ENCODE assay signal across 8 mouse cellular contexts in genomic region chr4:129983764-129984420, GRCm38 (mm10). TPM values are rescaled to one million over a fixed set of nuclear protein-coding genes. Genes with fewer than 3 reads are reported as not detected.
A peak's percentile ranks its signal among the peaks of the same experiment; 100 is the strongest.
DNase-seq lines count a peak whose midpoint lies in the region; ATAC-seq and TF ChIP-seq lines count a peak whose summit lies in the region.

No protein-coding gene starts in this region.

- no peaks in the 10 kb centered on the region for H3K36me3 ChIP-seq in ES-E14 (ENCODE audit: control insufficient read depth, insufficient read depth, low read length, poor library complexity, severe bottlenecking)
- no peaks in the 10 kb centered on the region for H3K36me3 ChIP-seq in forebrain, postnatal 0 days (ENCODE audit: insufficient read depth)
- H3K36me3 ChIP-seq in liver, embryonic 15.5 days (replicated peaks), result no peaks in the 10 kb centered on the region
- no peaks in the 10 kb centered on the region for H3K36me3 ChIP-seq in neural tube, embryonic 14.5 days (ENCODE audit: control insufficient read depth, insufficient read depth, low read length)

- H3K27ac ChIP-seq in ES-E14 (ENCODE audit: insufficient read depth, low read depth, low read length, poor library complexity, severe bottlenecking), result no peak overlapping the region
- peak overlapping the region; percentile 88 for H3K27ac ChIP-seq in forebrain, postnatal 0 days (ENCODE audit: low read depth, low read length)
- H3K27ac ChIP-seq in liver, embryonic 15.5 days (replicated peaks), result no peak overlapping the region
- peak overlapping the region; percentile 78 for H3K27ac ChIP-seq in neural tube, embryonic 14.5 days (ENCODE audit: low read depth, low read length)

- ATAC-seq in forebrain, postnatal 0 days, result peak; percentile 26
- no peak for ATAC-seq in liver, embryonic 15.5 days (ENCODE audit: insufficient read depth)
- ATAC-seq in neural tube, embryonic 14.5 days (ENCODE audit: low read depth), result peak; percentile 47

- H3K9me3 ChIP-seq in ES-E14 (ENCODE audit: control insufficient read depth, insufficient read depth, low read depth, low read length), result no peaks in the 10 kb centered on the region
- H3K9me3 ChIP-seq in forebrain, postnatal 0 days (ENCODE audit: low read length), result no peaks in the 10 kb centered on the region
- no peaks in the 10 kb centered on the region for H3K9me3 ChIP-seq in liver, embryonic 15.5 days (replicated peaks)
- H3K9me3 ChIP-seq in neural tube, embryonic 14.5 days (ENCODE audit: control insufficient read depth, low read length), result no peaks in the 10 kb centered on the region

- no peak overlapping the region for H3K9ac ChIP-seq in ES-E14 (ENCODE audit: insufficient read depth, low read depth, low read length, poor library complexity, severe bottlenecking)
- peak overlapping the region; percentile 87 for H3K9ac ChIP-seq in forebrain, postnatal 0 days
- no peak overlapping the region for H3K9ac ChIP-seq in liver, embryonic 15.5 days
- H3K9ac ChIP-seq in neural tube, embryonic 14.5 days (replicated peaks; ENCODE audit: low read depth, low read length), result peak overlapping the region; percentile 91; the same call in 1 of the 2 replicates

- peak; percentile 60 for DNase-seq in ES-E14 (ENCODE audit: low read depth, low spot score)
- peak; percentile 89 for DNase-seq in cerebellum, adult 11-12 months
- peak; percentile 83 for DNase-seq in forebrain, postnatal 0 days
- peak; percentile 69 to 76 for DNase-seq in heart, postnatal 36 days
- DNase-seq in layer of hippocampus, adult 18-20 months (ENCODE audit: low spot score in 2 of 2), result peak; percentile 93 to 97
- DNase-seq in thymus, postnatal 0 days (ENCODE audit: low spot score), result peak; percentile 21

- in situ Hi-C loops in ES-E14 (cut with MboI; ENCODE audit: low sequenced_read_pairs in 2 of 2, unreplicated experiment in 2 of 2), result no loop called here

- 3% methylated on average over 15 of the region's 15 CpGs for WGBS in forebrain, postnatal 0 days
- 5% methylated on average over 15 of the region's 15 CpGs for WGBS in liver, embryonic 15.5 days (ENCODE audit: insufficient replicate concordance)
- WGBS in neural tube, embryonic 14.5 days, result 3% methylated on average over 15 of the region's 15 CpGs

- H3K4me1 ChIP-seq in ES-E14 (ENCODE audit: control insufficient read depth in 2 of 2, insufficient read depth in 2 of 2, low read length in 2 of 2, poor library complexity in 1 of 2), result peaks cover 6 to 40% of the 10 kb centered on the region in 2 experiments
- H3K4me1 ChIP-seq in forebrain, postnatal 0 days (ENCODE audit: insufficient read depth), result peaks cover 35% of the 10 kb centered on the region
- peaks cover 25% of the 10 kb centered on the region for H3K4me1 ChIP-seq in liver, embryonic 15.5 days (replicated peaks)
- peaks cover 50% of the 10 kb centered on the region for H3K4me1 ChIP-seq in neural tube, embryonic 14.5 days (ENCODE audit: control insufficient read depth, insufficient read depth, low read length)

- TF ChIP-seq CTCF in forebrain, postnatal 0 days (IDR thresholded peaks at IDR 0.05; ENCODE audit: low read depth), result peak; percentile 66

- H3K4me2 ChIP-seq in forebrain, postnatal 0 days (ENCODE audit: low read depth), result peak overlapping the region; percentile 84
- H3K4me2 ChIP-seq in liver, embryonic 15.5 days, result peak overlapping the region; percentile 65; the same call in 1 of the 2 replicates
- H3K4me2 ChIP-seq in neural tube, embryonic 14.5 days (ENCODE audit: low read depth, low read length), result peak overlapping the region; percentile 85

- intact Hi-C loops in heart, postnatal 36 days (cut with DNase I), result loop anchor here (2.0 to 5.0 kb wide), 2 partner anchors 23 to 282 kb away; no protein-coding TSS in a partner anchor

- peak overlapping the region; percentile 66 to 75; a peak in 2 of 4 replicates for H3K4me3 ChIP-seq in ES-E14 (ENCODE audit: insufficient read depth in 1 of 2, low read depth in 1 of 2, low read length in 2 of 2, poor library complexity in 1 of 2, severe bottlenecking in 1 of 2)
- peak overlapping the region; percentile 84 for H3K4me3 ChIP-seq in forebrain, postnatal 0 days (ENCODE audit: low read depth, low read length)
- H3K4me3 ChIP-seq in liver, embryonic 15.5 days (replicated peaks), result peak overlapping the region; percentile 46
- peak overlapping the region; percentile 78 for H3K4me3 ChIP-seq in neural tube, embryonic 14.5 days (ENCODE audit: low read depth, low read length)

- H3K27me3 ChIP-seq in forebrain, postnatal 0 days (ENCODE audit: insufficient read depth, low read length), result no peaks in the 10 kb centered on the region
- peaks cover 95% of the 10 kb centered on the region for H3K27me3 ChIP-seq in liver, embryonic 15.5 days
- H3K27me3 ChIP-seq in neural tube, embryonic 14.5 days (ENCODE audit: control insufficient read depth, insufficient read depth, low read length), result peaks cover 5% of the 10 kb centered on the region; the same call in 1 of the 2 replicates

TF ChIP-seq in ES-E14, 5 proteins besides CTCF, POLR2A, EP300 and RAD21:
- TF ChIP-seq CHD2 (IDR thresholded peaks at IDR 0.05; ENCODE audit: low read depth, low read length), result no peak
- peak; percentile 43; the same call in 1 of the 2 replicates for TF ChIP-seq ZC3H11A (IDR thresholded peaks at IDR 0.05; ENCODE audit: borderline replicate concordance, low read depth, low read length)

RNA-seq across cellular contexts. Expression of gene Adgrb2, which starts 0.8 kb away (rescaled TPM):
- 19.5 and 36.2 TPM in 2 replicates for total RNA-seq in ES-E14 (2012; rRNA removed)
- total RNA-seq in forebrain, postnatal 0 days (2014; rRNA removed), result 195 and 216 TPM in 2 replicates
- polyA plus RNA-seq in forebrain, postnatal 0 days (2015; fragmentation: Nextera tagmentation; extraction: Ambion mirVana), result 15.8 and 18.3 TPM in 2 replicates
- 1 to 10 TPM; 2.1 to 2.6 TPM for total RNA-seq in heart, postnatal 36 days (2021)
- total RNA-seq in layer of hippocampus, adult 18-20 months (2021), result 100 to 1,000 TPM; 515 to 540 TPM
- polyA plus RNA-seq in liver, embryonic 15.5 days (2015; fragmentation: Nextera tagmentation; extraction: Ambion mirVana), result 0.06 and 0.22 TPM in 2 replicates
- 15.4 and 17.1 TPM in 2 replicates for polyA plus RNA-seq in neural tube, embryonic 14.5 days (2014; fragmentation: Nextera tagmentation; extraction: Ambion mirVana)
- polyA plus RNA-seq in thymus, postnatal 0 days (2015; fragmentation: Nextera tagmentation; extraction: Ambion mirVana), result 0.17 and 0.36 TPM in 2 replicates

RNA-seq across cellular contexts. Expression of gene Spocd1, which starts 54.8 kb away (rescaled TPM):
- total RNA-seq in ES-E14 (2012; rRNA removed), result 0.13 and 0.21 TPM in 2 replicates
- not detected in 2 replicates for total RNA-seq in forebrain, postnatal 0 days (2014; rRNA removed)
- polyA plus RNA-seq in forebrain, postnatal 0 days (2015; fragmentation: Nextera tagmentation; extraction: Ambion mirVana), result 0.05 TPM in 1 of 2 replicates, not detected in the other
- not detected for total RNA-seq in heart, postnatal 36 days (2021)
- total RNA-seq in layer of hippocampus, adult 18-20 months (2021), result under 1 TPM; 0.37 to 0.41 TPM
- polyA plus RNA-seq in liver, embryonic 15.5 days (2015; fragmentation: Nextera tagmentation; extraction: Ambion mirVana), result not detected in 2 replicates
- not detected in 2 replicates for polyA plus RNA-seq in neural tube, embryonic 14.5 days (2014; fragmentation: Nextera tagmentation; extraction: Ambion mirVana)
- 0.05 and 0.06 TPM in 2 replicates for polyA plus RNA-seq in thymus, postnatal 0 days (2015; fragmentation: Nextera tagmentation; extraction: Ambion mirVana)

Comparison
In these comparisons a context has a peak if more than half of its experiments do, and no peak if none do; other contexts are left out.
1. DNase-seq: peak in every context shown above with its lines; median percentile 95 in layer of hippocampus, adult 18-20 months; 89 in cerebellum, adult 11-12 months; 83 in forebrain, postnatal 0 days; 72 in heart, postnatal 36 days; 60 in ES-E14; 21 in thymus, postnatal 0 days.
2. H3K27ac ChIP-seq: peak in forebrain, postnatal 0 days (single experiment) and neural tube, embryonic 14.5 days (single experiment); none in ES-E14 (single experiment) and liver, embryonic 15.5 days (single experiment).
3. H3K9ac ChIP-seq: peak in forebrain, postnatal 0 days (single experiment) and neural tube, embryonic 14.5 days (single experiment); none in ES-E14 (single experiment) and liver, embryonic 15.5 days (single experiment).
4. Peak in every context shown above with its lines, with median percentiles within 50 percentile points of each other: H3K4me3 ChIP-seq and H3K4me2 ChIP-seq.